Mouse (Mus musculus) stomach, postnatal 0 days (tissue): ENCODE measurements at regions not wholly inside any gene's neighbourhood (a gene's known extent, or its start where the extent isn't known, plus 50 kb on each side); places are given as distances from the start of the nearest gene placed in this dataset.

ENCODE experiments used
- CTCF ChIP-seq: IDR thresholded peaks from 2 replicates; pipeline ENCODE4 v1.5.1; 2016; ENCODE audit warnings: antibody characterized with exemption, low read depth, mild to moderate bottlenecking, moderate library complexity
- EP300 ChIP-seq: optimal IDR thresholded peaks from 2 replicates; pipeline ENCODE3; 2016; ENCODE audit warnings: antibody characterized with exemption

DNA sequence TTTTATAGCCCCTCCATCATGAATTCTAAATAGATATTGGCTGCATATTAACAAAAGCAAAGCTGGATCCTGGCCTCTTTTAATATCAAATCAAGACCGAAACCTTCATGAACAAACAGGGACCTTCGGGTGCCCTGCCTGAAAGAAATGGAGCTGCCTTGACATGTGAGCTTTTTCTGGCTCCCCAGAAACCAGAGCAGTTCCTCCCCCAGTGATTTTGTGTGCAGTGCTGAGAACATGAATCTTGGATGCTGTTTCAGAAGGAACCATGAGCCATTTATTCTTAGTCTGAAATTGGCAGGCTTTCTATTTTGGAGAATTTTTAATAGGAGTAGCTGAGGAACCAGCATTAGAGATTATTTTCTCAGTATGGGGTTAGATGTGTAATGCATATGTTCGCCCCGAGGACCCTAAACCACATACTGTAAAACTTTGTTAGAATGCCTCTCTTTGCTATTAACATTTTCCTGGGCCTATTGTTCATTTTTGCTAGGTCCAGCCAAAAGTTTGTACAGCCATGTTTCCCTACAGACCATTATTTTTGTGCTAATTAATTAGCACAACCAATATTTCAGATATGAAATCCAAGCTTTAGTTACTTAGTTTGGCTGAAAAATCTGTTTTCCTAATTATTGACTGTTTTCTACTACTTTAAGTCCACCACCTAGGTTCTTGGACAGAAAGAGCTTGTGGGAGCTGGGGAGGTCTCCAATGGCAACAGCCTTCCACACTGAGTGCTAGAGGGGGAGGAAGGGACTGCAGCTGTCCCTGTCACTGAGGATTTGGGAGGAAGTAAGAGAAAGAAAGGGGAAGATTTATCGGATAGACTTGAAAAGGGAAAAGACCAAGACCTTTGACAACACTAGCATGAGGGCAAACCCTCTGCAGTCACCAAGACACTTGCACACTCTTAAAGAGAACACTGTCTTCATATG, 613.0 kb downstream of the Nfib start:
- no peak for TF ChIP-seq EP300
- no peak for TF ChIP-seq CTCF
